Mouse (Mus musculus) bone marrow, adult 2 months (tissue): Measurements from ENCODE around the gene Gm49601. TPM values are rescaled to one million over a fixed set of nuclear protein-coding genes. Genes with fewer than 3 reads are reported as not detected.

Source experiments
- H3K27ac ChIP-seq: fragments of 200-500 bp; 2 replicates; pipeline ENCODE4 v1.5.1; 2012; ENCODE audit warnings: low read depth, mild to moderate bottlenecking, control low read depth, inconsistent platforms, low read length; ENCODE audit not compliant: control insufficient read depth, poor library complexity, insufficient read depth
- H3K4me1 ChIP-seq: fragments of 200-500 bp; 2 replicates; pipeline ENCODE4 v1.6.1; 2011; ENCODE audit warnings: low read length; ENCODE audit not compliant: control insufficient read depth, insufficient read depth
- H3K4me3 ChIP-seq: fragments of 200-500 bp; replicated peaks from 2 replicates; pipeline ENCODE3; 2011; ENCODE audit warnings: mild to moderate bottlenecking, low read depth, low read length, control low read depth; ENCODE audit not compliant: control insufficient read depth
- CTCF ChIP-seq: fragments of 200-500 bp; IDR thresholded peaks from 2 replicates; pipeline ENCODE4 v1.5.1; 2011; ENCODE audit warnings: low read length, control low read depth; ENCODE audit not compliant: control insufficient read depth, insufficient read depth
- POLR2A ChIP-seq: fragments of 200-500 bp; IDR thresholded peaks from 2 replicates; pipeline ENCODE4 v1.6.1; 2011; ENCODE audit warnings: low read depth, mild to moderate bottlenecking, control low read depth, low read length, borderline replicate concordance; ENCODE audit not compliant: control insufficient read depth
- WGBS: fragments of 180-500 bp; shearing (Covaris S2); methylation state at CpG from one replicate; pipeline ENCODE4 v1.1.7; 2018; 5-methylcytosine and 5-hydroxymethylcytosine counted together
- polyA plus RNA-seq: library from polyadenylated mRNA; stranded (reverse); fragments of >200 nt; gene quantifications from 2 replicates; pipeline ENCODE4 v1.2.4, GENCODE M21; 2011; ENCODE audit warnings: low replicate concordance; ENCODE audit not compliant: missing spikeins, insufficient read depth, insufficient read length

Gm49601 gene
- polyA plus RNA-seq, 1 experiment: 15.2 TPM

- no peak overlapping the region for H3K4me3 ChIP-seq
- no peak overlapping the region for H3K27ac ChIP-seq
- no peaks in the 10 kb centered on the region for H3K4me1 ChIP-seq
- TF ChIP-seq CTCF (no peak), POLR2A (no peak)
- 86% methylated on average over 2 of the region's 2 CpGs for WGBS
Observed at GRCm38 (mm10) chr16:18609099-18609498, 17.1 kb downstream of the Gm49601 start.

GRCm38 (mm10) chr16:18608226-18608625 lies 18.0 kb downstream of the Gm49601 start:
- Histone ChIP-seq H3K4me3 (no peak overlapping the region), H3K27ac (no peak overlapping the region), H3K4me1 (no peaks in the 10 kb centered on the region)
- WGBS: 51% methylated on average over 11 of the region's 11 CpGs
- TF ChIP-seq POLR2A (no peak), CTCF (no peak)

DNA sequence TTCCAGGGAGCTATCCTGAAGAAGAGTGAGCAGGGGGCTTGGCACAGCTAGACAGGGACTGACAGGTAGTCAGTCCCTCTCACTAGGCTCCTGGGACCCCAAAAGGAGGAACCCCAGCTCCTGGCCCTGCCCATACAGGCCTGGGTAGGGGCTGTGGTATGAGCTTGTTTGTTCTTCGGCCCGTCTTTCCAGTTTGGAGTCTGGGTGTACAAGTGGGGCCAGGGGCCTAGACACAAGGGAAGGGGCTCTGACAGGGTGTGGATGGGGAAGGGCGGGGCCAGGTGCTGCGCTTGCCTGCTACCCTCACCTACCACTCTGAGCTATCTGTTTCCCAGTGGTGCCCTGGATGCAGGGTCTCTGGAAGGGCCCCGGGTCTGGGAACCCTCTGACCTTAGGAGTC lies 20.5 kb downstream of the Gm49601 start:
- TF ChIP-seq POLR2A: no peak
- TF ChIP-seq CTCF: no peak
- 84% methylated on average over 5 of the region's 5 CpGs for WGBS
- Histone ChIP-seq H3K4me3 (no peak overlapping the region), H3K4me1 (no peaks in the 10 kb centered on the region), H3K27ac (no peak overlapping the region)

GRCm38 (mm10) chr16:18604267-18604701 lies 21.9 kb downstream of the Gm49601 start:
- Histone ChIP-seq H3K27ac (no peak overlapping the region; the same call in 1 of the 2 replicates), H3K4me1 (no peaks in the 10 kb centered on the region), H3K4me3 (no peak overlapping the region)
- TF ChIP-seq POLR2A (no peak), CTCF (no peak)
- WGBS: 58% methylated on average over 8 of the region's 8 CpGs

DNA sequence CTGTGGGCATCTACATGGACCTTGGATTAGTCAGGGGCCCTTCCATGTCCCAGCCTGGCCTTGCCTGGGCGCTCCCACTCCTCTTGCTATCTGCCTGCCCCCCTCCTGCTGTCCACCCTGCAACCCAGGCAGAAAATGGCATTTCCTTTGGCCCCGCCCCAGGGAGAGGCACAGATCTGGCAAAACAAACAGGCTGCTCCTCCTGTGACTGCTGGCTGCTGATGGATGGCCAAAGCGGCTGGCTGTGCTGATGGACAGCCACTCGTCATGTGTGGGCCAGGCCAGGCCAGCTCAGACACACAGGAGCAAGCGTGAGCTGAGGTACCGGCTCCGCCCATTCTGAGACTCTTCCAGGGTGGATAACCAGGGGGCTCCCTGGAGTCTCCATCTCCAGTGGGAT lies 24.8 kb downstream of the Gm49601 start:
- WGBS: 80% methylated on average over 7 of the region's 7 CpGs
- Histone ChIP-seq H3K4me1 (no peaks in the 10 kb centered on the region), H3K4me3 (no peak overlapping the region), H3K27ac (no peak overlapping the region)
- TF ChIP-seq CTCF (no peak), POLR2A (no peak)

DNA sequence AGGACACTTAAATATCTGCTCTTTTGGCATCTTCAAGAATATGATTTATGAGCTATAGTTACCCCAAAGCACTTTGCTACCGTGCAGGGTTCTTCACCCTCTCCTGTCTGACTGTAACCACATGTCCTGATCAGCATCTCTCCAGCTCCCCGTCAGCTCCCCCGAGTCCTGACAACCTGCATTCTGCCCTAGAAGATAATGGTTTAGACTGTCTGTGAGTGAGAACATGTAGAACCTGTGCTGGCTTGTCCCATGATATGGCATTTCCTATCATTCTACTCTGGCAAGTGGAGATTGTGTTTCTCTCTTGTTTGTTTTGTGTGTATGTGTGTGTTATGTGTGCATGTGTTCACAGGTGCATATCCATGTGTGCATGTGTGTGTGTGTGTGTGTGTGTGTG lies 28.2 kb downstream of the Gm49601 start:
- TF ChIP-seq POLR2A: no peak
- no peak for TF ChIP-seq CTCF
- Histone ChIP-seq H3K4me1 (no peaks in the 10 kb centered on the region), H3K4me3 (no peak overlapping the region), H3K27ac (no peak overlapping the region)
- 65% methylated on average over 3 of the region's 3 CpGs for WGBS

- WGBS: 78% methylated on average over 5 of the region's 5 CpGs
- H3K4me3 ChIP-seq: no peak overlapping the region
- H3K27ac ChIP-seq: no peak overlapping the region
- TF ChIP-seq CTCF (no peak), POLR2A (no peak)
- H3K4me1 ChIP-seq: no peaks in the 10 kb centered on the region
Observed at GRCm38 (mm10) chr16:18596255-18596654, 30.0 kb downstream of the Gm49601 start.

GRCm38 (mm10) chr16:18593930-18594329 lies 32.3 kb downstream of the Gm49601 start:
- TF ChIP-seq POLR2A (no peak), CTCF (no peak)
- Histone ChIP-seq H3K4me1 (no peaks in the 10 kb centered on the region), H3K4me3 (no peak overlapping the region), H3K27ac (no peak overlapping the region)
- WGBS: 35% methylated on average over 2 of the region's 2 CpGs

GRCm38 (mm10) chr16:18591047-18592018 lies 34.9 kb downstream of the Gm49601 start:
- no peaks in the 10 kb centered on the region for H3K4me1 ChIP-seq

More at GRCm38 (mm10) chr16:18591047-18592018, 34.9 kb downstream of the Gm49601 start:
- Histone ChIP-seq H3K27ac (no peak overlapping the region), H3K4me3 (no peak overlapping the region)
- TF ChIP-seq POLR2A (no peak), CTCF (no peak)
- WGBS: 9% methylated on average over 59 of the region's 59 CpGs
